Mouse (Mus musculus) cerebellum, adult 2 months (tissue): Measurements from ENCODE around the gene 2900026A02Rik.

Source experiments
- CTCF ChIP-seq: fragments of 200-500 bp; IDR thresholded peaks from 2 replicates; pipeline ENCODE4 v1.5.1; 2011; ENCODE audit warnings: low read depth, mild to moderate bottlenecking, control low read depth, low read length, moderate library complexity, borderline replicate concordance; ENCODE audit not compliant: insufficient read depth
- POLR2A ChIP-seq: fragments of 200-500 bp; IDR thresholded peaks from 2 replicates; pipeline ENCODE4 v1.6.1; 2011; ENCODE audit warnings: low read length, control low read depth, borderline replicate concordance; ENCODE audit not compliant: insufficient read depth

DNA sequence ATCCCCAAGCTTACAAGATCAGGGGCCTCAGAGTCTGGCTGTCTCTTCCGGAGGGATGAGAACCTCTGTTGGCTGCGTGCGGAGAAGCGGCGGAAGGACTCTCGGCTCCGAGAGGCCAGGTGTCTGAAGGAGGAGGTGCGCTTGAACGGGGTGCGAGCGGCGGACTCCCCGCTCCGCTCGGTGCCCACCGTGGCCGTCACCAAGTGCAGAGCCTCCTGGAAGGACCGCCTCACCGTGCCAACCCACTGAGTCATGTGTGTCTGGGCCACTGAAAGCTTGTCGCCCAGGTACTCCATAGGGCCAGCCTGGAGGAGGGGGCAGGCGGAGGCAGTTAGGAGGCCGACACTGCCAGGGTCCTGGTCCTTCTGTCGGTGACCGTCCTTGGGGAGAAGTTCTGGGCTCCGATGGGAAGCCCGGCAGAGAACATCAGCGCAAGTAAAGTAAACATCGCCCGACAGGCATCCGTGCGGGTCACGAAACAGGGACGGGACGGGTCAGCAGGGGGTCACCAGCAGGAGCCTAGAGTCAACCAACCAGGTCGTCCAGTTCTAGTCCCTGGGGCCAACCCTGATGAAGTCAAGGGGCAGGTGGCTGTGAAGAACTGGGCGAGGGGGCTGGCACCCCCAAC, 83.2 kb downstream of the 2900026A02Rik start:
- TF ChIP-seq CTCF: no peak
- no peak for TF ChIP-seq POLR2A
